Mouse (Mus musculus) kidney, postnatal 0 days (tissue): ENCODE results near the gene Arfip1. TPM values are rescaled to one million over a fixed set of nuclear protein-coding genes. Genes with fewer than 3 reads are reported as not detected.
"Not testable (repeated sequence)": the region's sequence is repeated elsewhere in the genome, so short reads cannot be mapped to it uniquely, and the experiment has no call there.

Experiments
- ATAC-seq: fragments of 200-750 bp; cut with Nextera tagmentation; replicated peaks from 2 replicates; pipeline ENCODE4 v1.8.0; 2017; ENCODE audit warnings: low read depth, moderate number of reproducible peaks, moderate TSS enrichment, moderate library complexity; ENCODE audit not compliant: low FRiP score
- DNase-seq: peaks from one replicate; pipeline ENCODE4 v3.0.0-alpha.2; 2016; ENCODE audit warnings: low spot score
- H3K27ac ChIP-seq: fragments of 300-500 bp; sonication (generic); 2 replicates; pipeline ENCODE4 v1.5.1; 2014; ENCODE audit warnings: mild to moderate bottlenecking
- H3K27me3 ChIP-seq: fragments of 300-500 bp; sonication (generic); 2 replicates; pipeline ENCODE4 v1.6.1; 2014; ENCODE audit warnings: low read length, mixed read lengths; ENCODE audit not compliant: insufficient read depth
- H3K36me3 ChIP-seq: fragments of 300-500 bp; sonication (generic); 2 replicates; pipeline ENCODE4 v1.6.1; 2014; ENCODE audit warnings: low read length, mixed read lengths; ENCODE audit not compliant: insufficient read depth
- H3K4me1 ChIP-seq: fragments of 300-500 bp; sonication (generic); replicated peaks from 2 replicates; pipeline ENCODE4 v1.6.1; 2014; ENCODE audit warnings: antibody characterized with exemption, low read length, mixed read lengths; ENCODE audit not compliant: insufficient read depth
- H3K4me2 ChIP-seq: fragments of 300-500 bp; sonication (generic); 2 replicates; pipeline ENCODE4 v1.6.1; 2014; ENCODE audit warnings: mild to moderate bottlenecking, low read length, moderate library complexity, mixed read lengths
- H3K4me3 ChIP-seq: fragments of 300-500 bp; sonication (generic); replicated peaks from 2 replicates; pipeline ENCODE4 v1.5.1; 2014; ENCODE audit warnings: low read depth, low read length
- H3K9ac ChIP-seq: fragments of 300-500 bp; sonication (generic); 2 replicates; pipeline ENCODE4 v1.6.1; 2014; ENCODE audit warnings: low read depth, low read length
- H3K9me3 ChIP-seq: fragments of 300-500 bp; sonication (generic); replicated peaks from 2 replicates; pipeline ENCODE4 v1.6.1; 2016; ENCODE audit warnings: low read length, inconsistent platforms, mixed read lengths
- CTCF ChIP-seq: IDR thresholded peaks from 2 replicates; pipeline ENCODE4 v1.5.1; 2016; ENCODE audit warnings: antibody characterized with exemption, low read depth, mild to moderate bottlenecking, moderate library complexity
- WGBS: fragments of 180-500 bp; shearing (Covaris S2); extraction: QIAGEN DNeasy Blood & Tissue Kit; methylation state at CpG from one replicate; pipeline ENCODE4 v1.1.7; 2014; 5-methylcytosine and 5-hydroxymethylcytosine counted together
- polyA plus RNA-seq: library from polyadenylated mRNA; unstranded; fragments of >200 nt; fragmentation: Nextera tagmentation; extraction: Ambion mirVana; gene quantifications from 2 replicates; pipeline ENCODE4 v1.2.1, GENCODE M21; 2015

Arfip1 gene
- polyA plus RNA-seq, 1 experiment from 2014 or later = 62.7 TPM

- DNase-seq (no peak), ATAC-seq (no peak)
- 98% methylated on average over 3 of the region's 3 CpGs for WGBS
- no peaks in the 10 kb centered on the region for H3K4me1 ChIP-seq
- H3K4me2 ChIP-seq = no peak overlapping the region
- H3K36me3 ChIP-seq = no peaks in the 10 kb centered on the region
- H3K9me3 ChIP-seq = no peaks in the 10 kb centered on the region
- H3K27ac ChIP-seq = no peak overlapping the region
- H3K4me3 ChIP-seq = no peak overlapping the region
- TF ChIP-seq CTCF = no peak
- H3K27me3 ChIP-seq = no peaks in the 10 kb centered on the region
- no peak overlapping the region for H3K9ac ChIP-seq
These were observed 24.1 kb downstream of the Arfip1 start for GRCm38 (mm10) chr3:84558301-84558700.

GRCm38 (mm10) chr3:84555780-84556179 lies 26.6 kb downstream of the Arfip1 start:
- no peaks in the 10 kb centered on the region for H3K27me3 ChIP-seq
- DNase-seq (no peak), ATAC-seq (no peak)
- no peak overlapping the region for H3K4me3 ChIP-seq
- no peaks in the 10 kb centered on the region for H3K4me1 ChIP-seq
- no peak overlapping the region for H3K4me2 ChIP-seq
- no peak overlapping the region for H3K27ac ChIP-seq
- H3K36me3 ChIP-seq = no peaks in the 10 kb centered on the region
- no peak for TF ChIP-seq CTCF
- H3K9ac ChIP-seq = no peak overlapping the region
- 84% methylated on average over 3 of the region's 3 CpGs for WGBS
- no peaks in the 10 kb centered on the region for H3K9me3 ChIP-seq

- DNase-seq = peak; percentile 19
- H3K9me3 ChIP-seq = no peaks in the 10 kb centered on the region
- no peaks in the 10 kb centered on the region for H3K27me3 ChIP-seq
- TF ChIP-seq CTCF = no peak
- H3K4me3 ChIP-seq = no peak overlapping the region
- ATAC-seq = no peak
- no peak overlapping the region for H3K27ac ChIP-seq
- H3K36me3 ChIP-seq = 0 out of 2 replicates have a peak, but pooled peaks cover 2% of the 10 kb centered on the region
- no peak overlapping the region for H3K4me2 ChIP-seq
- 65% methylated on average over 8 of the region's 8 CpGs for WGBS
- H3K4me1 ChIP-seq = no peaks in the 10 kb centered on the region
- no peak overlapping the region for H3K9ac ChIP-seq
These were observed 35.2 kb downstream of the Arfip1 start for GRCm38 (mm10) chr3:84547177-84547576.

- not testable (repeated sequence) for H3K4me1 ChIP-seq, H3K9ac ChIP-seq, H3K4me3 ChIP-seq, H3K27ac ChIP-seq, H3K27me3 ChIP-seq, ATAC-seq, H3K9me3 ChIP-seq, H3K36me3 ChIP-seq, H3K4me2 ChIP-seq
- WGBS = 11% methylated on average over 3 of the region's 3 CpGs
- peak; percentile 60 for DNase-seq
- peak; percentile 80 for TF ChIP-seq CTCF
These were observed 40.0 kb downstream of the Arfip1 start for GRCm38 (mm10) chr3:84542450-84542849.

- H3K36me3 ChIP-seq = 0 out of 2 replicates have a peak, but pooled peaks cover 2% of the 10 kb centered on the region
- H3K4me2 ChIP-seq = no peak overlapping the region
- no peak overlapping the region for H3K9ac ChIP-seq
- DNase-seq (no peak), ATAC-seq (no peak)
- H3K4me1 ChIP-seq = no peaks in the 10 kb centered on the region; the same call in 1 of the 2 replicates
- no peak overlapping the region for H3K4me3 ChIP-seq
- no peak for TF ChIP-seq CTCF
- H3K27me3 ChIP-seq = no peaks in the 10 kb centered on the region
- 67% methylated on average over 1 of the region's 1 CpGs for WGBS
- H3K9me3 ChIP-seq = no peaks in the 10 kb centered on the region
- no peak overlapping the region for H3K27ac ChIP-seq
These were observed 40.5 kb downstream of the Arfip1 start for GRCm38 (mm10) chr3:84541881-84542280.

- Histone ChIP-seq H3K4me1 (no peaks in the 10 kb centered on the region; the same call in 1 of the 2 replicates), H3K4me2 (no peak overlapping the region), H3K27ac (no peak overlapping the region), H3K36me3 (0 out of 2 replicates have a peak, but pooled peaks cover 2% of the 10 kb centered on the region), H3K4me3 (no peak overlapping the region), H3K9me3 (no peaks in the 10 kb centered on the region), H3K9ac (no peak overlapping the region), H3K27me3 (no peaks in the 10 kb centered on the region)
- no peak for TF ChIP-seq CTCF
- ATAC-seq (no peak), DNase-seq (no peak)
These were observed 41.8 kb downstream of the Arfip1 start for GRCm38 (mm10) chr3:84540640-84541039.

- TF ChIP-seq CTCF = no peak
- Histone ChIP-seq H3K4me3 (no peak overlapping the region), H3K4me1 (no peaks in the 10 kb centered on the region; the same call in 1 of the 2 replicates), H3K27me3 (no peaks in the 10 kb centered on the region), H3K36me3 (no peaks in the 10 kb centered on the region; the same call in 1 of the 2 replicates), H3K27ac (no peak overlapping the region), H3K9ac (no peak overlapping the region), H3K9me3 (no peaks in the 10 kb centered on the region), H3K4me2 (no peak overlapping the region)
- no peak for ATAC-seq
- no peak for DNase-seq
- WGBS = 60% methylated on average over 6 of the region's 6 CpGs
These were observed 45.4 kb downstream of the Arfip1 start for GRCm38 (mm10) chr3:84536987-84537386.
